Mouse (Mus musculus): Measurements from ENCODE around the gene Ptp4a2.

Ptp4a2 gene

DNA sequence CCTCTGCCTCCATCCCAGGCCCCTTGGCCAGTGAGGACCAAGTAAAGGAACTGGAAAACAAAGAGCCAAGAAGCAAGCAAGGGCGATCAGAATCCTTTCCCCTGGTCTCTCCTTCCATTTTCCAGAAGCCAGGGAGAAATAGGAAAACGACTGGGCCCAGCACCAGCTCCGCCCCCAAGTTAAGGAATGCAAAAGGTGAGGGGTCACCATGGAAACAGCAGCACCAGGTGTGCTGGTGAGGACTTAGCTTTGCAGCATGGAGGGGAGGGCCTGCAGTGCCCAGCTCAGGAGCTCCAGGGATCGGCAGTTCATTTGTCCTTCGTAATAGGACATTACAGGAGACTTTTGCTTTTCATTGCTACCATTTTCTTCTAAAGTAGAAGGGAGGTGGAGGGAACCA lies 13.0 kb upstream of the Ptp4a2 start:
- DNase-seq (ENCODE audit: low read depth, low spot score): no peak

- no peak for DNase-seq (ENCODE audit: low read depth, low spot score)
Observed at GRCm38 (mm10) chr4:129803368-129803767, 7.7 kb upstream of the Ptp4a2 start.

GRCm38 (mm10) chr4:129805059-129805458 lies 6.0 kb upstream of the Ptp4a2 start:
- DNase-seq (ENCODE audit: low read depth, low spot score): no peak

DNA sequence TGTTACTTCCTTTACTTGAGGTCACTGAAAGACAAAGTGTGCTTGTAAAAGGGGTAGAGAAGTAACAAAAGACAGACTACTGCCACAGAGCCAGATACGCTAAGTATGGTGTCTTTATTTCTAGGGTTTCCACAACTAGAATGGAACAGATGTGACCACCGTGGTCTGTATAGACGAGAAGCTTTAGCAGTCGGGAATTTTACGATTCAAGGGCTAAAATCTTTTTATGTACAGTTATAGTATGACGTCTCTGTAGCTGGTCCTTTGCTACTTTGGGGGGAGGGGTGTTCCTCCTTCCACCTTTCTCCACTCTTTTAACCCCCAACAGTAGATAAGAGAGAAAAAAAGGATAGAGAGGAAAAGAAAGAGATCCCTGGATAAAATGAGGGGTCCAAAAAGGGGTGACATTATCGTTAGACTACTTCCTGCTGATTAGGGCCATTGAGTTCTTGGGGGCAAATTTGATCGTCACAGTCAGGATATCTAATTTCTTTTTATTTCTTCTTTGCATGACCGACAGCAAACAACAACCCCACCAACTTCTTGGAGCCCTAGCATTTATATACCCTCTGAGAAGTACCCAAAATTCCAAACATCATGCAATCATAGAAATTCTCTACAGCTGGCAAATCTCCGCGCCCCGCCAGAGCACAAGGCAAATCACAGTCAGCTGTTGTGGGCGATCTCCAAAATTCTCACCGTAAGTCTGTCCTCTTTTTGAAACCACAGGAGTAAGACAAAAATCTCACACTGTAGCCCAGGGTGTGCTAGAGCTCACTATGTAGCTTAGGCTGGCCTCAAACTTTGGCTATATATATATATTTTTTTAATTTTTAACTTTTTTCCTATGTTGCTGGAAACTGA lies 818 bp downstream of the Ptp4a2 start:
- no peak for DNase-seq (ENCODE audit: low read depth, low spot score)

DNA sequence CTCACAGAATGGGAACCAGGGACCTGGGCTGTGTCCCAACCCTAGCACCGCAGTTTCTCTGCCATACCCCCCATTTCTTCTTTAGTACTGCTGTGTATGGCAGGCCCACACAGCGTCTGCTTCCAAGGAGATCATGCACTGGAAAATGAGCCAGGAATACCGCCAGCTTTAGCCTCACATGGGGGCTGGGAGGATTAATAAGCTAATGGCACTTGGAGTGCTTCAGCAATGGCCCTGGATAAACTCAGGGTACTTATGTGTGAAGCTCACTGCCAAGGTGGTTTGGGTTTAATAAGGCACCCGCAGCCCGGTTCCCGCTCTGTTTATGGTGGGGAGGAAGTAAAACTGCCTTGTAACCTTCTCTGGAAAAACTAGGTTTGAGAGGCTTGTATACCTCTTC lies 6.6 kb downstream of the Ptp4a2 start:
- no peak for DNase-seq (ENCODE audit: low read depth, low spot score)

- no peak for DNase-seq (ENCODE audit: low read depth, low spot score)
Observed at GRCm38 (mm10) chr4:129818506-129819195, 7.6 kb downstream of the Ptp4a2 start.

DNA sequence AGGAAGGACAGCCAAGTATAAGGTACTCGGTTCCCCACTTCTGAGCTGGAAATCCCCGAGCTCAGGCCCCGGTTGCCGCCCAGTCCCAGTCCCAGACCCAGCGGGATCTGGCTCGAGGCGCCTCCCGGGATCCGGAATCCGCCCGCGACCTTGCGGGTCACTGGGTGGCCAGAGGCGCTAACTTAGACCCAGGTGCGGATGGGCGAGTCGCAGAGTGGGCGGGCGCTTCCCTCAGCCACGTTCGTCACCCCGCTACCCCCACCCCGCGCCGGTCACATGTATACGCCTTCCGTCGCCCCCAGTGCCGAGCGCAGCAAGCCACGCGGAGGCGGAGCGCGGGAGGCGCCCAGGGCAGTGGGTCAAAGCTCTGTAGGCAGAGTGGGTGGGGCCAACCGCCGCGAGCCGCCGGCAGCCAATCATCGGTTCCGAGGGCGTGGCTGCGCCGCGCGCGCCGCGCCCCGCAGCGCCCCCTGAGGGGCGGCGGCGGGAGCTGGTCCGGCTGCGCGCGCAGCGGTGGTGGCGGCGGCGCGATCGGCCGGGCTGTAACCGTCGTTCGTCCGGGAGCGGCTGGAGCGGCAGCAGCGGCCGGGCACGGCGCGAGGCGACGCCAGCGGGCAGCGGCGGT lies 8.8 kb downstream of the Ptp4a2 start:
- DNase-seq (ENCODE audit: low read depth, low spot score): peak; percentile 73

- no peak for DNase-seq (ENCODE audit: low read depth, low spot score)
Observed at GRCm38 (mm10) chr4:129820417-129821086, 9.5 kb downstream of the Ptp4a2 start.

- no peak for DNase-seq (ENCODE audit: low read depth, low spot score)
Observed at GRCm38 (mm10) chr4:129821087-129821616, 10.1 kb downstream of the Ptp4a2 start.

DNA sequence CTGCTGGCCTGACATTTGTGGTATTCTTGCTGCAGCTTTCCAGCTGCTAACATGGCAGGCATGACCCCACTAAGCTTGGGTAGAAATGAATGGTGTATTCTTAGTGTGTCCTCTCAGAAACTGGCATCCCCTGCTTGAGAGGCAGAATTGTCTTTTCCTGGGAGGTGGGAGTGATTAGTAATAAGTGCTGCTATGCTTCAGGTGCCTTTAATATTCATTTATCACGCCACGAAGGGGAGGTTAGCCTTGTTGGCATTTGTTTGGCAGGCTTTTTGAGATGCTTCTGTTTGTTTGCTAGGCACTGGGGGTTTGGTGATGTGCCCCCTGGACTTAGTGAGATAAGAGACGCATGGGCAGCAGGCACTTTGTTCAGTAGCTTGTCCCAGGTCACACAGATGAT lies 11.3 kb downstream of the Ptp4a2 start:
- DNase-seq (ENCODE audit: low read depth, low spot score): no peak

- DNase-seq (ENCODE audit: low read depth, low spot score): no peak
Observed at GRCm38 (mm10) chr4:129823216-129823810, 12.3 kb downstream of the Ptp4a2 start.

DNA sequence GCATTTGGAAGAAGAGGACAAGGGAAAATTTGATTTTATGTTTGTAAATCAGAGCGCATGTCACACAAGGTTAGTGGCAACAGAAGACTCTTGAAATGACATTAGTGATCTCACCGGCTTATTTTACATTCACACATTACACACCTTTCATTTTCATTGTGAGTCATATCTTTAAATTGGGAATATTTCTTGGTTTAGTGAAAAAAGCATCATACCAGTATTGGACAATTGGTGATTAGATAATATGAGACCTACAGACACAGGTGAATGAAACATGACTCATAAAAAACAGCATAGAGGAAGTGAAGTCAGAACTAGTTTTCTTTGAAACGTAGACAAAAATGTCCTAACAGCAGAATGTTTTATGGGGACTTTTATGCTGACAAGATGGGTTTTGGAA lies 16.6 kb downstream of the Ptp4a2 start:
- DNase-seq (ENCODE audit: low read depth, low spot score): no peak

DNA sequence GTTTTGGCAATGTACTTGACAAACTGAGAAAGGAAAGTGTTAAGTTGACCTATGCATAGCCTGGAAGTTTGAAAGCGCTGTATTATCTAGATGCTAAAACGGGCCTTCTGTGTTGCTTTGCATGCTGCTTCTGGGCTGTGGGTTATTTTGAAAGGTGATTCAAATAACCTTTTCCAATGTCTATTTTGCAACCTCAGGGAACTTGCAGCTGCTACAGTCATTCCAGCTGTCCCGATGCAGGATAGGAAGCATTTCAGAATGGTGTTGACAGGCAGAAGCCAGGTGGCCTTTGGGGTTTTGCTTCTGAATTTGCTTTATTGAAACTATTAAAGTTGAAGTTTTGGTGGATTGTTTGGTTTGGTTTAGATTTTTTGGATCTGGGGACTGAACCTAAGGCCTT lies 17.1 kb downstream of the Ptp4a2 start:
- no peak for DNase-seq (ENCODE audit: low read depth, low spot score)

DNA sequence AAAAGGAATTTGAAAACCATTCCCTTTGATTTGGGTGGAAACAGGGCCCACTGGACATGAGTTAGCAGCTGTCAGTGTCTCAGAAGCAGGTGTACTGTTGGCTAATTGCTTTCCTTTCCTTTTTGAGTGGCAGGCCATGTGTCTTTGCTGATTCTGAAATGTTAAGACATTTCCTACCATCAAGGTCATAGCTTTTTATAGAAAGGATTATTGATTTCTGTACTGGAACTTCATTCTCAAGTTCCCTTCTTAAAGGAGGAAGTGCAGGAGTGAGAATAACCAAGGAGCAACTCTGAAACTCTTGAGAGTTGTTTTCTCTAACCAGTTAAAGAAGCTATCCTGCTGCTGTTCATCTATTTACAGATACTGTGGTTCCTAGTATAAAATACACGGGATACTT lies 18.8 kb downstream of the Ptp4a2 start:
- no peak for DNase-seq (ENCODE audit: low read depth, low spot score)

DNA sequence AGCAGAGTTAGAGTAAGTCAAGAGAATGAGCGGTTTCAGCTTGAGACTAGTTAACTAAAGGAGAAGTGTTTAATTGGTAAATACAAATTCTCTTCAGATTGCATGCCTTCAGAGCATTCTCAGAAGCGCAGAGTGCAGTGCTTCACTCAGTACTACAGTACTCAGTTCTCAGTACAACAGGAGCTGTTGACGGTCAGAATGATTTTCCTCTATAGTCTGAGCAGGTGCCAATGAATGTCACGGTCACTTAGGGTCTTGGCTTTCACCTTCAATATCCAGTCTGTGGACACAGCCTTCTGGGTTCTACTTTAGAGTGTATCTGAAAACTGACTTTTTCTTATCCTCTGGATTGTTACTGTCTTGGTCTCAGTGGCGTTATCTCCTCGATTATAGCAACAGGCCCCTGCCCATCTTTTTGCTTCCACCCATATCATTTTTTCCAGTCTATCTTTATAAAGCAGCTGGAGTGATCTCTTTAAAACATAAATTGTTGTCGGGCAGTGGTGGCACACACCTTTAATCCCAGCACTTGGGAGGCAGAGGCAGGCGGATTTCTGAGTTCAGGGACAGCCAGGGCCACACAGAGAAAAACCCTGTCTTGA lies 19.4 kb downstream of the Ptp4a2 start:
- no peak for DNase-seq (ENCODE audit: low read depth, low spot score)

GRCm38 (mm10) chr4:129834581-129834980 lies 23.6 kb downstream of the Ptp4a2 start:
- no peak for DNase-seq (ENCODE audit: low read depth, low spot score)

DNA sequence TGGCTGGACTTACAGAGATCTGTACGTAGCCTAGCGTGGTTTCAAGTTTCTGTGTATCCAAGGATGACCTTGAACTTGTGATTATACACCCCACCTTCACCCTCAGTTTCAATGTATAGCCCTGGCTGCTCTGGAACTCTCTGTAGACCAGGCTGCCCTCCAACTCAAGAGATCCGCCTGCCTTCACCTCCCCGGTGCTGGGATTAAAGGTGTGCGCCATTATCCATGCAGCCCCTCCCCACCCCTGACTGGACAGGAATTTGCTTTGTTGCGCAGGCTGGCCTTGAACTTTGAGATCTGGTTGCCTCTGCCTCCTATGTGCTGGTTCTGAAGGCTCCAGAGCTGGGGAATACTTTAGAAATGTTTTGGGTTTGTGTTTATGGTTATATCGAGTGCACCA lies 24.3 kb downstream of the Ptp4a2 start:
- DNase-seq (ENCODE audit: low read depth, low spot score): no peak

DNA sequence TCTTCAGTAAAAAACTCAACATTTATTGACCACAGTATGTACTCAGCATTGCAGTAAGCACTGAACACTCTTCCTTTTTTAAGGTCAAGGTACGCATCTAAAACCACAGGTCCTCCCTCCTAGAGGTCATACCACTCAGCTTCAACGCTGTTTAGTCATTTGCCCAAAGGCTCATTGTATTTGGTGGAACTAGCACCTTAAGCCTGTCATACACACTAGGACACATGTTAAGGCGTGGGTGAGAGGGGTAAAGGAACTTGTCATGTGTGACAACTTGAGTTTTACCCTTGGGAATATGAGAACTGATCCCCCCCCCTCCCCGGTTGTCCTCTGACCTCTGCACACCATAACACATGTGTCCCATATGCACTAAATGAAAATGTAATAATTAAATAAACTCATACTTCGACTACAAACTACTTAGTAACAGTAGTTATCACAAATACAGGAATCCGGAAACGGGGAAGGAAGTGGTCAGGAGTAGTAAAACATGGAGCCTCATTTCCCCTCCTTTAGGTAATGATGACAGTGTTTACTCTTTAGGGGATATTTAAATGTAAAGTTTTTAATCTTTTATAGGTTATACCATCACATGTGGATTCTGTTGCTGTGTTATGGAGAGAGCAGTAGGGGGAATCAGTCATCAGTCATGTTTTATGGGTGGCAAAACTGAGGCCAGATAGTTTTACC lies 29.0 kb downstream of the Ptp4a2 start:
- no peak for DNase-seq (ENCODE audit: low read depth, low spot score)

DNA sequence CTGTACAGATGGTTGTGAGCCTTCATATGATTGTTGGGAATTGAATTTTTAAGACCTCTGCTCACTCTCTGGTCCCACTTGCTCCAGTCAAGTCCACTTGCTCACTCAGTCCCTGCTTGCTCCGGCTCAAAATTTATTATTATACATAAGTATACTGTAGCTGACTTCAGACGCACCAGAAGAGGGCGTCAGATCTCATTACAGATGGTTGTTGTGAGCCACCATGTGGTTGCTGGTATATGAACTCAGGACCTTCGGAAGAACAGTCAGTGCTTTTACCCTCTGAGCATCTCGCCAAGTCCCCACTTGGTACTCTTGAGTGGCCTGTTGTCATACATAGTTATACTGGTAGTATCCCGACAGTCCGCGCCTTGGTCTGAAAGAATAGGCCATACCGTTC lies 35.8 kb downstream of the Ptp4a2 start:
- DNase-seq (ENCODE audit: low read depth, low spot score): no peak

DNA sequence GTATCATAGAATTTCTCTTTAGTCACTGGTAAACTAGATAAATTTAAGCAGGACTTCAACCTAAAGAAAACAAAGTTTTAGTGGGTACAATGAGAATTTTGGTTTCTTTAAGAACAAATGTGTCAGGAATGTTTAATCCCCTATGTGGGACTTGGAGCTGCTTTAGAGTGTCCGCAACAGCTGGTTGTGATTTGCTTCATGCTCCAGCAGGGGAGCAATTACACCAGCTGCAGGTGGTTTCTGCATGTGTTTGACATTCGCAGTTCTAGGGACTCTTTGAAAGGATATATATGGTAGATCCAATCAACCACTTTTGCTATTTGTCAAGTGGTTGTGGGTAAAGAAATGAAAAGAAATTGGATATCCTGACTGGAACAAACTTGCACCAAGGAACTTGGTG lies 39.5 kb downstream of the Ptp4a2 start:
- no peak for DNase-seq (ENCODE audit: low read depth, low spot score)
